Mouse (Mus musculus) cortical plate, adult 2 months (tissue): Measurements from ENCODE around the gene Plscr4.

Experiments
- CTCF ChIP-seq: fragments of 200-500 bp; IDR thresholded peaks from 2 replicates; pipeline ENCODE4 v1.5.1; 2011; ENCODE audit warnings: mild to moderate bottlenecking, control low read depth, low read length; ENCODE audit not compliant: insufficient read depth; ENCODE audit errors: extremely low read depth
- POLR2A ChIP-seq: fragments of 200-500 bp; IDR thresholded peaks from 2 replicates; pipeline ENCODE4 v1.6.1; 2011; ENCODE audit warnings: mild to moderate bottlenecking, low read length, control low read depth; ENCODE audit not compliant: insufficient read depth; ENCODE audit errors: extremely low read depth

DNA sequence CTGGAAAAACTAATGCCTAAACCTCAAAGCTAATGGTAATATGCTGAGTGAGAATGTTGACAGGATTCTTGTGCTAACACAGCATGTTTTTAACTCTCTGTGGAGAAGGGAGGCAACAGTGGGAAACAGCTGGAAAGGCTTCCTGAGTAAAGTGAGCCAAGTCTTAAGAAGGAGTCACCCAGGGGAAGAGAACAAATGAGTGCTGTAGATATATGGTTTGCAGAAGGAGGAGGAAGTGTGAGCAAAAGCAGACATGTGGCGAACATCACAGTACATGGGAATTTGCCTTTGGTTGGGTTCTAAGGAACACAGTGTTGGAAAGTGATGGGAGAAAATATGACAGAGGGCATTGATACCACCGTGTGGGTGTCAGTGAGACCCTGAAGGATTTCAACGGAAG, 43.5 kb upstream of the Plscr4 start:
- TF ChIP-seq POLR2A = no peak
- TF ChIP-seq CTCF = no peak
